Mouse (Mus musculus): ENCODE data around the gene Zrsr1. TPM values are rescaled to one million over a fixed set of nuclear protein-coding genes. Genes with fewer than 3 reads are reported as not detected.

The Zrsr1 gene
- 2.7 and 4.5 TPM in 2 replicates for polyA plus RNA-seq (2015; fragmentation: Nextera tagmentation; extraction: Ambion mirVana)

DNA sequence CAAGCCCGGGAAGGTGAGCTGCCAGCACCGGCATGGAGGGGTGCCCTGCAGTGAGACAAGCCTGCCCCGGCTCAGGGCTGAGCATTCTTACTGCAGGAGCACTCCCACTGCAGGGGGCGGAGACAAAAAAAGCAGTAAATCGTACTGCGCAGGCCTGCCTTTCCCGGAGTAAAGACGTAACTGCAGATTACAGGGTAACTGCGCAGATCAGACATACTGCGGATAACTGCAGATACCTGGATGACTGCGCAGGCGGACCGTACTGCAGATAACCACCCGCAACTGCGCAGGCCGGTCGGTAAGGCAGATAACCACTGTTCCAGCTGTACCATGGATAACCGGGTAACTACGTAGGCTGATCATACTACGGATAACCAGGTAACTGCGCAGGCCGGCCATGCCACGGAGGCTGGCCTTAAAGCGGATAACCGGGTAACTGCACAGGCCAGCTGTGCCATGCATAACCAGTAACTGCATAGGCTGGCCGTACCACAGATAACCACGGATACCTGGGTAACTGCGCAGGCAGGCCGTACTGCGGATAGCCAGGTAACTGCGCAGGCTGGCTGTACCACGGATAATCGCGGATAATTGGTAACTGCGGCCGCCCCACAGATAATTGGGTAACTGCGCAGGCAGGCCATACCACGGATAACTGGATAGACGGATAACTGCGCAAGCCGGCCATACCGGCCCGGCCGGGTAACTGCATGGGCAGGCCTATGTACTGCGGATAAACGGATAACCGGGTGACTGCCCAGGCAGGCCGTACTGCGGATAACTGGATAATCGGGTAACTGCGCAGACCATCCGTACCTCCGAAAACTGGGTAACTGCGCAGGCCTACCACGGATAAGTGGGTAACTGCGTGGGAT, at the start of gene Zrsr1:
TSS of gene Zrsr1 (plus strand) at position 171 of the 875 bp plus-strand sequence.

DNA sequence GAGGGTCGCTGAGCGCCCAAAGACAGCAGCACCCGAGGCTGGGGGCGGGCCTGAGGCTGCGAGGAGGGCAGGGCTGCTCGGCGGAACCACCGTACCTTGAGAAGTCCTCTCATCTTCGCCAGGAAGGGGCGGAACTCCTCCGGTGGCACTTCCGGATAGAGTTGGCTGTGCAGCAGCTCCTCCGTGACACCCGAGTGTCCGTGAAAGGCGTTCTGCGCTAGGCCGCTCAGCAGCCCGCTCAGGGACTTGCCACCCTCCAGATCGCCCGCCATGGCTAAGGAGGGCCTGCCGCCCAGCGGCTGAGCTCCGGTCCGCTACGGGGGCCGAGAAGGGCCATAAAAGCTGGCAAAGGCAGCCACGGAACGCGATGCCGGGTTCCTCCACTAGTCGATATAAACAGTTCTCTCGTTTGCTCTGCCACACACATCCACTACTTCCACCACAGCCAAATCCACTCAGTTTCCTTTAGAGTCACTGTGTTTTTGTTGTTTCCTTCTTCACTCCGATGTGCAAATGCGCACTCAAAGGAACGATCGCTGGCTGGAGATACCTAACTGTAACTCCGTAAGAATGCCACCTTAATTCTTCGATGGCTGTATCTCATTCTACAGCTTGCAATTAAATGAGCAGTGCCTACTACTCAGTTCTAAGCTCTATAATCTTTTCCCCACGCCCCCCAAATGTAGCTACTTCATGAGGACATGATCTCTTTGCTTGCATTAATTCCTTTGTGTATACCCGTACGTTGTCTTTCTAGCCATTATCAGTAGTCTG, 10.4 kb downstream of the Zrsr1 start, which contains the start of the genes Gm28048 and Commd1:
TSS of gene Gm28048 (minus strand) at position 107 of the 774 bp plus-strand sequence.
TSS of gene Commd1 (minus strand) at position 399 of the 774 bp plus-strand sequence.

DNA sequence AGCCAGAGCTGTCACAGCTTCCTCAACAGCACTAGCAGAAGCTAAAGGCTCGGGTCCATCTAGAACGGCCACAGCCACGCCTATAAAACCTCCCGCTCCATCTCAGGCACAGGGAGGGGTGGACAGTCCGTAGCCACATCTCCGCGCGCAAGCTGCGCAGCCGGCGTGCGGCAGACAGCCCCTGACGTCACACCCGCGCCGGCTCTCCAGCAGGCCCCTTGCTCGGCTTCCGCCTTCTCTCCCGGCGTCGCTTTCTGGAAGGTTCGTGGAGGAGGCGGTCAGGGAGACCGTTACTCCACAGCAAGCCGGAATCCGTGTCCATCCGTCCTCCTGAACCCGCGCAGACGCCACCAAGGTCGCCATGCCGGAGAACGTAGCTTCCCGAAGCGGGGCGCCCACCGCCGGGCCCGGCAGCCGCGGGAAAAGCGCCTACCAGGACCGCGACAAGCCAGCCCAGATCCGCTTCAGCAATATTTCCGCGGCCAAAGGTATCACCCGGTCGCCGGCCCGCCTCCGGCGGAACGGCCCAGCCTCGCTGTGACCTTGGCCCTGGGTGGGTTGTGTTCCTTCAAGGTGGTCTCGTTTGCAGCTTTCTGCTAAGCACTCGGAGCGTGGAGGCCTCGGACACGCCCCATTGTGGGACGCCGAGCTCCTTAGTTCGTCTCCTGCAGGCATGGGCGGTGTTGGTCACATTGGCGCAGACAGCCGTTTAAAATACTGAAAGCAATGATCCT, 18.8 kb downstream of the Zrsr1 start, which contains the start of gene Cct4:
TSS of gene Cct4 (plus strand) at position 127 of the 734 bp plus-strand sequence.

DNA sequence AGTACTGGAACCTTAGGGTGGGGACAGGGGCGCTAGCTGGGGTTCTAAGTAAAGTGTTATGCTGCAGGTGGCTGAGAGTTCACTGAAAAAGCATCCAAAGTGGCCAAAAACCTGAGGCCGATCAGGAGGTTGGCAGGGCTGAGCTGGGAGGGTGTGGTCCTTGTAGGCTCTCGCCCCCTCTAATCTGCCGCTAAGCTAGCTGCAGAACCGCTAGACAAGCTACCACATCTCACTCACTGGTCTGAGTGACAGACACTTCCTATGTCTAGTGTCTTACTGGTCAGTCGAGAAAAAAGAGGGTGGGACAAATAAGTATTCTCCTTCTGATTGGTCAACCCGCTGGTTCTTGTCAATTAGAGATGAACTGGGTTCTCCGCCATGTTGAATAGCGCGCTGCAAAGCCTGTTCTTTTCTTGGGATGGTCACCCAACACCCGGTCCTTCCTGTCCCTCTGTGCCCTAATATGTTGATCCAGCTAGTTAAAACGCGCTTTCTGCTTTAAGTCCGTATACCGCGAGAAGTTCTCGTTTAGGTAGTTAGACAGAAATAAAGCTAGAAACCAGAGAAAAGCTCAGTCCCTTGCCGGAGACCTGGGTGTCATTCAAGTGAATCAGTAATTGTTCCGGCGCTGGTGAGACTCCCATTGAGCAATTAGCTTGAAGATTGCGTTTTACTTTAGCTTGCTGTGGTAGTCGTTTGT, 35.8 kb downstream of the Zrsr1 start, which contains the start of gene Fam161a:
TSS of gene Fam161a (plus strand) at position 51 of the 700 bp plus-strand sequence.

Other genes with a start within 250 kb of the Zrsr1 start
- gene B3gnt2, start 111.0 kb upstream of the Zrsr1 start, polyA plus RNA-seq (2015; fragmentation: Nextera tagmentation; extraction: Ambion mirVana) = 6.8 and 10.2 TPM in 2 replicates
- 14.0 and 18.1 TPM in 2 replicates for gene Gm28048, start 10.1 kb downstream of the Zrsr1 start, polyA plus RNA-seq (2015; fragmentation: Nextera tagmentation; extraction: Ambion mirVana)
- gene Commd1, start 10.4 kb downstream of the Zrsr1 start, polyA plus RNA-seq (2015; fragmentation: Nextera tagmentation; extraction: Ambion mirVana) = 161 and 167 TPM in 2 replicates
- 155 and 158 TPM in 2 replicates for gene Cct4, start 18.5 kb downstream of the Zrsr1 start, polyA plus RNA-seq (2015; fragmentation: Nextera tagmentation; extraction: Ambion mirVana)
- 1.8 and 2.3 TPM in 2 replicates for gene Fam161a, start 35.5 kb downstream of the Zrsr1 start, polyA plus RNA-seq (2015; fragmentation: Nextera tagmentation; extraction: Ambion mirVana)